Mouse (Mus musculus) stomach, embryonic 14.5 days (tissue): ENCODE data around the gene Mettl17. TPM values are rescaled to one million over a fixed set of nuclear protein-coding genes. Genes with fewer than 3 reads are reported as not detected.
"Not testable (repeated sequence)": the region's sequence is repeated elsewhere in the genome, so short reads cannot be mapped to it uniquely, and the experiment has no call there.

Experiments
- ATAC-seq: fragments of 200-750 bp; cut with Nextera tagmentation; 2 replicates; pipeline ENCODE4 v1.8.0; 2017; ENCODE audit warnings: low read depth, moderate TSS enrichment; ENCODE audit not compliant: insufficient number of reproducible peaks, insufficient read depth, low FRiP score
- H3K27ac ChIP-seq: fragments of 300-500 bp; sonication (generic); 2 replicates; pipeline ENCODE4 v1.5.1; 2014; ENCODE audit warnings: mild to moderate bottlenecking, low read length, moderate library complexity, mixed read lengths
- H3K27me3 ChIP-seq: fragments of 300-500 bp; sonication (generic); 2 replicates; pipeline ENCODE4 v1.6.1; 2014; ENCODE audit warnings: low read length, control low read depth, mixed read lengths; ENCODE audit not compliant: control insufficient read depth, insufficient read depth
- H3K36me3 ChIP-seq: fragments of 300-500 bp; sonication (generic); 2 replicates; pipeline ENCODE4 v1.6.1; 2014; ENCODE audit warnings: mild to moderate bottlenecking, control low read depth, low read length, moderate library complexity, mixed read lengths; ENCODE audit not compliant: control insufficient read depth, insufficient read depth
- H3K4me1 ChIP-seq: fragments of 300-500 bp; sonication (generic); 2 replicates; pipeline ENCODE4 v1.6.1; 2014; ENCODE audit warnings: low read length, control low read depth, mixed read lengths; ENCODE audit not compliant: control insufficient read depth, insufficient read depth
- H3K4me2 ChIP-seq: fragments of 300-500 bp; sonication (generic); replicated peaks from 2 replicates; pipeline ENCODE4 v1.6.1; 2014; ENCODE audit warnings: low read depth, low read length, control low read depth
- H3K4me3 ChIP-seq: fragments of 300-500 bp; sonication (generic); 2 replicates; pipeline ENCODE4 v1.5.1; 2014; ENCODE audit warnings: low read depth, low read length, control low read depth
- H3K9ac ChIP-seq: fragments of 300-500 bp; sonication (generic); replicated peaks from 2 replicates; pipeline ENCODE4 v1.6.1; 2014; ENCODE audit warnings: low read depth, mild to moderate bottlenecking, control low read depth, low read length, moderate library complexity, mixed read lengths
- H3K9me3 ChIP-seq: fragments of 300-500 bp; sonication (generic); 2 replicates; pipeline ENCODE4 v1.6.1; 2016; ENCODE audit warnings: low read depth, low read length, control low read depth; ENCODE audit not compliant: control insufficient read depth
- WGBS: fragments of 180-500 bp; shearing (Covaris S2); extraction: QIAGEN DNeasy Blood & Tissue Kit; methylation state at CpG from one replicate; pipeline ENCODE4 v1.1.7; 2014; 5-methylcytosine and 5-hydroxymethylcytosine counted together
- polyA plus RNA-seq: library from polyadenylated mRNA; unstranded; fragments of >200 nt; fragmentation: Nextera tagmentation; extraction: Ambion mirVana; gene quantifications from 2 replicates; pipeline ENCODE4 v1.2.1, GENCODE M21; 2014

The Mettl17 gene
- polyA plus RNA-seq, 1 experiment from 2014 or later = 63.4 TPM

GRCm38 (mm10) chr14:51863603-51864002, 21.0 kb upstream of the Mettl17 start:
- not testable (repeated sequence) for H3K9ac ChIP-seq, H3K9me3 ChIP-seq, H3K4me3 ChIP-seq, H3K4me2 ChIP-seq, H3K36me3 ChIP-seq, H3K27me3 ChIP-seq, H3K4me1 ChIP-seq, H3K27ac ChIP-seq
- 0 out of 2 replicates have a peak, but pooled peaks have one; percentile 67 for ATAC-seq
- WGBS = 8% methylated on average over 1 of the region's 1 CpGs

DNA sequence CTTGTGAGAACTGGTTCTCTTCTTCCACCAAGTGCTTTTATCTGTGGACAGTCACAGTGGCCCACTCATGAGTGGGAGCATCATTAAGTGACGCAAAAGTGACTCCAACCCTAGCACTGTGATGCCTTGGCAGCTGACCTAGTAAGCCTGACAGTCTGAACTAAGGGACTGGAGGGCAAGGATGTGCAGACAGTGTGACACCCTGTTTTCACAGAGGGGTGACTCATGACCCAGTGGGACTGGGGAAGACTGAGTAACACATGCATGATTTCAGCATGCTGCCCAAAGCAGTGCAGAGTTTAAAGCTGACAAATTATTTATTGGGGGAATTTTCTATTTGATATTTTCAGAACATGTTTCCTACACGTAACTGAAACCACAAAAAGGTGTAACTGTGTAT, 13.9 kb upstream of the Mettl17 start:
- Histone ChIP-seq H3K27me3 (no peaks in the 10 kb centered on the region), H3K36me3 (no peaks in the 10 kb centered on the region), H3K4me3 (no peak overlapping the region), H3K9me3 (no peaks in the 10 kb centered on the region), H3K4me2 (no peak overlapping the region), H3K9ac (no peak overlapping the region), H3K27ac (no peak overlapping the region), H3K4me1 (no peaks in the 10 kb centered on the region)
- no peak for ATAC-seq
- WGBS = 69% methylated on average over 2 of the region's 2 CpGs

DNA sequence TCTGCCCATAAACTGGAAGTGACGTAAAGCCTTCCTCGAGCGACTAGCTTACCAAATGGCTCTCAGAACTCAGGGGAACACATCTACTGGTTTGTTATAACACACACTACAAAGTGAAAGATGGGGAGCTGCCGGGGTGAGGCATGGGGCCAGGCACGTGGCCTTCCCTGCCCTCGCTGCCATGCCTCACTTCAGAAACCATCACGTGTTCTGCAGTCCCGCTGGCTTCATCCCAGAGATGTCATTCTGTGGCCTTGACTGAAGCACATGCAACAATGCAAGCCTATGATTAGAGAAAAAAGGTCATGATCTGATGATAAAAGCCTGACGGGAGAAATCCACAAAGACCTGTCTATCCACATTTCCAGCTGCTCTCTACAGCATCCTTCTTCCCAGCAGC, 12.9 kb upstream of the Mettl17 start:
- Histone ChIP-seq H3K36me3 (no peaks in the 10 kb centered on the region), H3K9ac (no peak overlapping the region), H3K4me2 (no peak overlapping the region), H3K9me3 (no peaks in the 10 kb centered on the region), H3K27me3 (no peaks in the 10 kb centered on the region), H3K27ac (no peak overlapping the region), H3K4me1 (no peaks in the 10 kb centered on the region), H3K4me3 (no peak overlapping the region)
- 74% methylated on average over 9 of the region's 9 CpGs for WGBS
- no peak for ATAC-seq

DNA sequence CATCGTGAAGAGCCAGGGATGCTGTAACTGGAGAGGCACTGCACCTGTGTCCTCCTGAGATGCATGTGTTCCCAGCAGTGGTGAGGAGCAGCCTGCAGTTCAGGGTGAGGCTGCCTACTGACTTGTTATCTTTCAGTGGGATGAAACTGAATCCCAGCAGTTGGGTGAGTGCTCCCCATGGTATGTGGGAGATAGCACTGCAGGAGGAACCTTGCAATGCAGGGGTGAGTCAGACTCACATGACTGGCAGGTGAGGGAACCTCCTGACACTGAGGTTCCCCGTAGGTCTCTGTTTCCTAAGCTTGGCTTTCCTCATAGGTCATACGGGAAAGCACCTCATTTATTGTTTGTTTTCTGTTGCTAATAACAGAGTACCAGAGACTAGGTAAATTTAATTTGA, 7.1 kb upstream of the Mettl17 start:
- H3K4me3 ChIP-seq = no peak overlapping the region
- no peak overlapping the region for H3K4me2 ChIP-seq
- H3K9me3 ChIP-seq = no peaks in the 10 kb centered on the region
- no peaks in the 10 kb centered on the region for H3K36me3 ChIP-seq
- no peak overlapping the region for H3K9ac ChIP-seq
- no peak overlapping the region for H3K27ac ChIP-seq
- ATAC-seq = no peak
- H3K27me3 ChIP-seq = no peaks in the 10 kb centered on the region
- H3K4me1 ChIP-seq = no peaks in the 10 kb centered on the region
- 77% methylated on average over 3 of the region's 3 CpGs for WGBS

DNA sequence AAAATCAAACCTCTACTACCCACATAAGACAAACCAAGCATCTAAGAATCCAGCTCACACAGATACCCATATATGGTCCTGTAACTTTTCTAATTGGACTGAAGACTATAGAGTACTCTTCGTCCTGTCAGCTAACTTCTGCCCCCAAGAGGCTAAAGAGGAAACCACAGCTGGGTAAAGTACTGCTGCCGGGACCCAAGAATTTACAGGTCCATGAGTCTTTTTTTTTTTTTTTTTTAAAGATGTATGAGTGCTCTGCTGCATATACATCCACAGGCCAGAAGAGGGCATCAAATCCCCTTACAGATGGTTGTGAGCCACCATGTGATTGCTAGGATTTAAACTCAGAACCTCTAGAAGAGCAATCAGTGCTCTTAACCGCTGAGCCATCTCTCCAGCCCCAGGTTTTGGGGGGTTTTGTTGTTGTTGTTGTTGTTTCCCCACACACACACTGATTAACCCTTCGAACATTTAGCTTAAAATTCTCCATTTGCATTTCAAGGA, 1.1 kb upstream of the Mettl17 start:
- WGBS = 4% methylated on average over 4 of the region's 4 CpGs
- peak overlapping the region; percentile 85 for H3K4me2 ChIP-seq
- peak overlapping the region; percentile 75 for H3K27ac ChIP-seq
- H3K36me3 ChIP-seq = peaks cover 13% of the 10 kb centered on the region; the same call in 1 of the 2 replicates
- no peaks in the 10 kb centered on the region for H3K27me3 ChIP-seq
- peak; percentile 35; the same call in 1 of the 2 replicates for ATAC-seq
- H3K4me1 ChIP-seq = peaks cover 10% of the 10 kb centered on the region
- peak overlapping the region; percentile 65; the same call in 1 of the 2 replicates for H3K4me3 ChIP-seq
- no peak overlapping the region for H3K9ac ChIP-seq
- no peaks in the 10 kb centered on the region for H3K9me3 ChIP-seq

GRCm38 (mm10) chr14:51884031-51884544, 554 bp upstream of the Mettl17 start:
- peaks cover 18% of the 10 kb centered on the region; the same call in 1 of the 2 replicates for H3K36me3 ChIP-seq
- H3K4me1 ChIP-seq = peaks cover 10% of the 10 kb centered on the region
- H3K4me2 ChIP-seq = peak overlapping the region; percentile 85
- peak; percentile 39 for ATAC-seq
- H3K27me3 ChIP-seq = no peaks in the 10 kb centered on the region
- no peaks in the 10 kb centered on the region for H3K9me3 ChIP-seq
- H3K9ac ChIP-seq = no peak overlapping the region
- H3K27ac ChIP-seq = peak overlapping the region; percentile 75
- H3K4me3 ChIP-seq = peak overlapping the region; percentile 65
- WGBS = under 1% methylated on average over 14 of the region's 14 CpGs

DNA sequence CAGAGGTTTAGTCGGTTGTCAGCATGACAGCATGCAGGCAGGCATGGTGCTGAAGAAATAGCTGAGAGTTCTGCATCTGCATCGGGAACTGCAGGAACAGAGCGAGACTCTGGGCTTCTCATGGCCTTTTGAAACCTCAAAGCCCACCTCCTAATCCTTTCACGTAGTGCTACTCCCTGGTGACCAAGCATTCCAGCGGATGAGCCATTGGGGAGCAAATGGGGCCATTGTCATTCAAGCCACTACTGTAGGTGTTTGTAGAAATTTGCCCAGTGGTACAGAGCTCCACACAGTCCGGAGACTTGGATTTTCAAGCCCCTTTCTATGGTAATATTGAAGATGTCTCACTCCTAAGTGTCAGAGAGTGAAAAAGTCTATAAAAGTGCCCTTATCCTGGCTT, 1.4 kb downstream of the Mettl17 start:
- Histone ChIP-seq H3K4me3 (no peak overlapping the region; the same call in 1 of the 2 replicates), H3K27me3 (no peaks in the 10 kb centered on the region), H3K4me2 (peak overlapping the region; percentile 85), H3K36me3 (peaks cover 37% of the 10 kb centered on the region), H3K4me1 (peaks cover 10% of the 10 kb centered on the region), H3K9ac (no peak overlapping the region), H3K27ac (no peak overlapping the region), H3K9me3 (no peaks in the 10 kb centered on the region)
- ATAC-seq = no peak
- 61% methylated on average over 6 of the region's 6 CpGs for WGBS

- Histone ChIP-seq H3K4me2 (no peak overlapping the region), H3K27ac (no peak overlapping the region), H3K36me3 (peaks cover 50% of the 10 kb centered on the region), H3K4me1 (peaks cover 10% of the 10 kb centered on the region), H3K27me3 (no peaks in the 10 kb centered on the region), H3K9ac (no peak overlapping the region), H3K4me3 (no peak overlapping the region), H3K9me3 (no peaks in the 10 kb centered on the region)
- no peak for ATAC-seq
- WGBS = 92% methylated on average over 6 of the region's 6 CpGs
Measured at GRCm38 (mm10) chr14:51889833-51890232, 5.2 kb downstream of the Mettl17 start.
